Mouse (Mus musculus) cerebellum, adult 18-20 months (tissue): ENCODE measurements around the gene Lgals3bp.
A peak's percentile ranks its signal among the peaks of the same experiment; 100 is the strongest.

ENCODE experiments used
- DNase-seq, 2 experiments: peaks; one replicate each; pipeline ENCODE4 v3.0.0; 2021

The Lgals3bp gene

DNA sequence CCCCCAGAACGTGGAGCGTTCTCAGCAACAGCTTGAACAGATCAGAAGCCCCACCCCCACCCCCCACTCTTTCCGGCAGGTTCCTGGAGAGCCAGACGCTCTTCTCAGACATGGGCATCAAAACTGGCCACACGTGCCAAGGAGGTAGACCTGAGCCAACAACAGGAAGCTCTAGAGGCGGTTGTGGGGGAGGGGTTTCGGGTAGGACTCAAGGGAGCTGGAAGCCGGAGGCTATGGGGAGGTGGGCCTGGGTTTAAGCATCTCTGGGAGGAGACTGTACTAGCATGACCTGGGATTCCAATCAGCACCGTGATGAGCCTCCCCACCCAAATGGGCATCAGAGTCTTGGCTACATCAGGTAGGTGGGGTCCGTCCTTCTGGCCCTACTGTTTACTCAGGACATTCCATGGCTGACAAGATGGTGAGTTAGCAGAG lies 41.0 kb downstream of the Lgals3bp start:
- no peak for DNase-seq

DNA sequence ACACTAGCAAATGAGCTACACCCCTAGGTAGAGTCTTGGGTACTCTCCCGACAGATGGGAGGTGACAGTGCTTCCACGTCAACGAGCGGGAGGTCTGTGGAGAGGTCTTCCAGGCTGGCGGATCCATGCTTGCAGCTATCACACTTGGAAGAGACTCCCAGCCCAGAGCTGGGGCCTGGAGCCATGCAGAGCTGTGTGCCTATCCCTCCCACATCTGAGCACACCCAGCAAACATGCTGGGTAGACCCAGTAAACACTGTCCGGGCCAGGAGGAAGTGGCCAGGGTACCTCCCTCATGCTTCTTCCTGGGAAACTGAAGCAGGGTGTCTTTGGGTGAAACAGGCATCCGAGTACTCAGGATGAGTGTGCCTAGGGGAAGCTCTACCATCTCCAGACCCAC lies 41.4 kb downstream of the Lgals3bp start:
- no peak for DNase-seq

DNA sequence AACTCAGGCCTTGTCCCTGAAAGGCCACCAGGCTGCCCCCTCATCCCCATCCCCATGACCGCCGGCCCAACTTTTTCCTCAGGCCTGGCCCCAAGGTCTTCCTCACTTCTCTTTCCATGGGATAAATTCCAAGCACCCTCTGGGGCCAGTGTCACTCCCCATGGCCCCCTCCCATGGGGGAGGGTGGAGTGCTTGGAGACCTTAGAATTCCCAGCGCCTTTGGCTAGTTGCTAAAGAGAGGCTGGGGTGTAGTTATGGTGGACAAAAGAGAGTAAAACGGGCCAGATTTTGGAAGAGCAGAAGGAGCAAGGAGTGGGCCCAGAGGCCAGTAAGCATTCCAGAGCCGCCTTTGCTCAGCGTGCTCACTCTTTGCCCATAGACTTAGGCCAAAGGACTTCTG lies 46.3 kb downstream of the Lgals3bp start, which contains the start of gene Timp2:
TSS of gene Timp2 (minus strand) at position 101 of the 400 bp plus-strand sequence.
- DNase-seq = no peak

DNA sequence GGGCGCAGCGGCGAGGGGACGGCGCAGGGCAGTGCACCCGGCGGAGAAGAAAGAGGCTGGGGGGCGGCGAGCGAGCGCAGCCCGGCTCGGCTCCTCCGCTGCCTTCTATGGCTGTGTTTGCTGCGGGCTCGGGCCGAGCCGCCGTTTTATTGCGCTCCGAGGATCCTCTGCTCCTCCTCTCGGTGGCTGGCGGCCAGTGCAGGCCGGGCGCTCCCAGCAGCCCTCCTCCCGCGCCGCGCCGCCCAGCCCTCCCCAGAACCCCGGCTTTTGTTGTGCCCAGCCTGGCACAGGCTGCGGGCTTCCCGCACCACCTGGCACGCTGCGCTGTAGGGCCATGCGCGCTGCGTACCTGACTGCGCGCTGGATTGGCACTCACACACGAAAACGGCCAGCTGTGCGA lies 46.7 kb downstream of the Lgals3bp start:
- DNase-seq = peak; percentile 77 to 86

DNA sequence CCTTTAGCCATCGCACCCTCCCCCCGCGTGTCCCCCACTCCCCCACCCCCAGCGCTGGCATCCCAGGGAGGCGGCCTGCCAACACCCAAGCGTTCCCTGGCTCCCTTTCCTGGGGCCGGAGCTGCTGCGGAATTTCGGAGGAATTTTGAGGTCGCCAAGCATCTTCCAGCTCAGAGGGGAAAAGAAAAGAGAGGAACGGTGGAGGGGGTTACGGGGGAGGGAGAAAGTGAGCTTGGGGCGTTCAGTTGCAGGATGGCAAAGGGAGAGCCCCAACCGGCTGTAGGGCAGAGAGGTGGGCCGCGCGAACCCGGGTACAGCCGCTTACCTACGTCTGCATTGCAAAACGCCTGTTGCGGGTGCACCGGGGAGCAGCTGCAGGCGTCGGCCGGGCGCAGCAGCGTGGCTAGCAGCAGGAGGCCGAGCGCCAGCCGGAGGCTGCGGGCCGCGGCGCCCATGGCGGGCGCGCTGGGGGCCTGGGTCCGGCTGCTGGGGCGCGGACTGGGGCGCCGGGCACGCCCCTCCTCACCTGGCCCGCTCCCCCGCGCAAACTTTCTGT lies 47.2 kb downstream of the Lgals3bp start:
- peak; percentile 16 to 41 for DNase-seq

DNA sequence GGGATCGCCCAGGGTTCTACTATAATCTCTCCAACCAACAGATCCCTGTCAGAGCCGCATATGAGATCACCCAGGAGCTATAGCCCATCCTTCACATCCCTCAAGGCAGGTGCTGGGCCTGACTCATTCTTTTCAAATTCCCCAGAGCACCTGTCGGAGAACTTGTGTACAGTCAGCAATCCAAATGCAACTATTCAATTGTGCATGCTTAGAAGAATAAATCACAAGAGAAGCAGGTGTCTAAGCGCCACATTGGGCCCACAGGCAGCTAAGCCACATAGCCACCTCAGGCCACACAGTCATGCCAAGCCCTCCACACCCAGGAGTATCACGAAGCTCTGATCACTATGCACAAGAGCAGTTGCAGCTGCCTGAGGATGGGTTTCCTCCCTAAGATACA lies 52.4 kb downstream of the Lgals3bp start:
- no peak for DNase-seq

DNA sequence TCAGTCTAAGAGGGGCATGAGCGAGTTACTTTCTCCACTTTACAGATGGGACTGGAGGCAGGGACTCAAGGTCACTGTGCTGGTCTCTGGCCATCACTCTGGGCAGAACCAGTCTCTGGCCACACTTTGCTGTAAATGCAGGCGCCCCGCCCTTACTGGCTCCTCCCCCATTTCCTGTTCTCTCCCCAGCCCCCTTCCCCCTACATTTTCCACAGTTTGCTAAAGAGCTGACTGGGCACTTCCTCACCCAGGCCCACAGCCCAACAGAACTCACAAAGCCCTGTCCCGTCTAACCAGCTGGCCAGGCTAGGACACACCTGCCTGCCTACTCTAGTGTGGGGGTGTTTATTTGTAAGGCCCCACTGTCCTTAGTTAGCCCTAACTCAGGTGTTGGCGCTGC lies 53.0 kb downstream of the Lgals3bp start:
- DNase-seq = no peak

DNA sequence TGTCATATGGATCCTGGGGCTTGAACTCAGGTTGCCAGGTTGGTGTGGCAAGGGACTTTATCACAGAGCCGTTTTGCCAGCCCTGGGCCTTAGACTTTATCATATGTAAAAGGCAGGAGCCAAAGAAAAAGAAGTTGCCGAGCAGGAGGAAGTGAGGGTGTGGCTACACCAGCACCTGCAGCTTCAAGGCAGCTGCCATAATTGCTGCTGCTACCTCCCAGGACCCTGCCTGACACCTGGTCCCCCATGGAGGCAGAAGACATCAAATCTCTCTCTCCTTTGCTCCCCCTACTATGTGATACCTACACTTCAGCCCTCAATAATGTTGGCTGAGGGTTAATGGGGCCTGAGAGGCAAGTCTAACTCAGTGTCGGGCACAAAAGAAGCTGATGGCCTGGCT lies 53.5 kb downstream of the Lgals3bp start:
- no peak for DNase-seq

DNA sequence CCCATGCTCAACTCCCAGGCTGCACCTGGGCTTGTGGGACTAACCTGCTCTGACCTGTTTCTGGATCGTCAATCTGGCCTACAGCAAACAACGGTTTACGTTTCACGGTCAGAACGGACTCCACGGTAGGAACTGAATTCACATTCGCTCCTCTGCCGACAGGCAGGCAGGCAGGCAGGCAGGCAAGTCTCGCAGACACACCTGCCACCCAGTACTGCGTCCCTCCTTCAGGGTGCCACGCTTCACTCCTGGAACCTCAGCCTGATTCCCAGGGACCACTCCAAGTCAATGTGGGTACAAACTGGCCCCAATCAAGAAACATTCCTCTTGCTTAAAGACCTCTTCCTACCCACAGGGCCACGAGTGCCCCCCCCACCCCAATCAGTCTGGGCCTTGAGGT lies 54.0 kb downstream of the Lgals3bp start:
- DNase-seq = no peak

DNA sequence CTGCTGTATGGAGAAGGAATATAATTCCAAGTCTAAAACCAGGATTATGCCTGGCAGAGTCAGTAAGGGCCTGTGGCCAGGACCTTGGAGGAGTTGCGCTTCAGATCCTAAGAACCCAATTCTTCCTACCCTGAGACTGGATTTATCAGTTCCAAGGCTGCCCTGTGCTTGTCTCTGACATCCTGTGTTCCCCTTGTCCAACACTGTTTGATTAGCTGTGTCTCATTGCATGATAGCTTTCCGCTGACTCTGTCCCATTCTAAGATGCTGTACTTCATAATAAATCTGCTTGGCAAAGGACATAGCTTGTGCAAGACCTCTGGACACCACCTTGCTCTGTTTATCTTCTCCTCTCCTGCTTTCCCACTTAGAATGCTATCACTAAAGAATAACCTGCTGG lies 54.5 kb downstream of the Lgals3bp start:
- DNase-seq = no peak

DNA sequence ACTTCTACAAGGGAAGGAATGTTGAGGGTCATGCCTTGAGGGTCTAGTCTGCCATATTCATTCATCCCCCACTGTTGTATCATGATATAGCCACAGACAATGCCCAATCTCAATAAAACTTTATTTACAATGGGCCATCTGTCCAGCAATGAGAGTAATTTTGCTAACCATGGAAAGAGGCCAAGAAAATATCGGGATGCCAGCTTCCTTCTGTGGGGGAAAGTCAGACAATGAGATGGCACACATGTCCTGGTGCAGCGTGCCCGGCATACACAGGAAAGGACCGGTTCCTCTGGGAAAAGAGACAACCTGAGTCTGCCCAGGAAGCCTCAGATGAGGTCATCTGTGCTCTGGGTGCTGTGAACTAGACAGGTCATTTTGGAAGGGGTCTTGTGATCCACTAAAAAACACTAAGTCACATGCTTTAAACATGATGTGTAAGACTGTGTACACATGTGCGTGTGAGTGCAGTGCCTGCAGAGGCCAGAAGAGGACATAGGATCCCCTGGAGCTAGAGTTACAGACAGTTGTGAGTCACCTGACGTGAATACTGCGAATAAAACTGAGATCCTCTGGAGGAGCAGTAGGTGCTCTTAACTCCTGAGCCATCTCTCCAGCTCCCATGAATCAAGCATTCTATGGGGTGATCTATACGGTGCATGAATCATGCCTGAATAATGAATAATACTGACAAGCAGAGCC lies 55.3 kb downstream of the Lgals3bp start:
- no peak for DNase-seq

DNA sequence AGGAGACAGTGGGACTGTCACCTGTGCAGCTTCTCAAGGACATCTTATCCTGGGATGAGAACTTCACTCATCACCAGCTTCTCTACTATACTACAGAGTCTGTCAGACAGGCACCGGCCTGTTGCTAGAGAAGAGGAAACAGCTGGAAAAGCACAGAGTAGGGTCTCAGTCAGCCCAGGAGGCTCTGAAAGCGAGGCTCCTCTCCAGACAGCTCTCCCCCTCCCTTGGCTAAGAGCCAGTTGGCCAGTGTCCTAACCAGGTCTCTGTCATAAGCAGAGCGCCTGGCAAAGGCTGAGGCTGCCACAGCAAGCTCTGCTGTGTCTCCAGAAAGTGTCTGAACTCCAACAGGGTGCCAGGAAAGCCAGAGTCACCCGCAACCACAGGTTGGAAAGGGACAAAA lies 56.2 kb downstream of the Lgals3bp start:
- DNase-seq = no peak

DNA sequence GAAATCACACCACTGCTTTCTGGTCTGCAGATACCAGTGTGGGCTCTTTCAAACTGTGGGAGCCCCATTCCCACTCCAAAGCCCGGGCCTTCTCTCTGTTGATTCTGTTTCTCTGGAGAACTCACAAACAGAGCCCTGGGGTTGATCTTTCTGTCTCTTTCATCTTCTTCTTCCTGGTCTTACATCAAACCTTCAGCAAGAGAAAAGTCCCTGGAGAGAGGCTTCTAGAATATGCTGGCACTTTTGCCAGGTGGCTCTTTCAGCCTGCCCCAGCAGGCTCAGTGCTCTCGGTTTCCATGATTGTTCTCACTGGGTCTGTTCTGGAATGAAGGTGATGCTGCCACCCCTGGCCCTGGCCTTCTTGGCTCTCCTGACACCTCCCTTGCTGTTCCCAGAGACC lies 58.3 kb downstream of the Lgals3bp start:
- no peak for DNase-seq
